Mouse (Mus musculus) adrenal gland, adult 2 months (tissue): Measurements from ENCODE around the gene Timp4. TPM values are rescaled to one million over a fixed set of nuclear protein-coding genes. Genes with fewer than 3 reads are reported as not detected.

Source experiments
- polyA plus RNA-seq: library from polyadenylated mRNA; depleted of rRNA; stranded (reverse); fragments of >200 nt; gene quantifications from 2 replicates; pipeline ENCODE4 v1.2.3, GENCODE M21; 2012; rRNA removed
- total RNA-seq, 2 experiments: library from RNA; stranded (reverse); gene quantifications; 2 replicates each; pipeline ENCODE4 v1.2.3; 2021

Gene Timp4
- total and polyA plus RNA-seq, 3 experiments: 4.4 to 23.6 (median 7.1) TPM

Other genes with a start within 250 kb of the Timp4 start
- 10 to 100 TPM; 14.2 to 15.0 TPM for gene Tamm41, start 214.3 kb downstream of the Timp4 start, total RNA-seq
- gene Tamm41, start 214.3 kb downstream of the Timp4 start, polyA plus RNA-seq: 28.8 and 32.0 TPM in 2 replicates
- 10 to 100 TPM; 14.0 to 26.4 TPM for gene Syn2, start 117.3 kb downstream of the Timp4 start, total RNA-seq
- 17.9 and 38.7 TPM in 2 replicates for gene Syn2, start 117.3 kb downstream of the Timp4 start, polyA plus RNA-seq
- not detected for gene Gm17482, start 24.9 kb downstream of the Timp4 start, total RNA-seq
- gene Gm17482, start 24.9 kb downstream of the Timp4 start, polyA plus RNA-seq: not detected in 2 replicates
- 10 to 100 TPM; 77.8 to 86.1 TPM for gene Pparg, start 108.7 kb upstream of the Timp4 start, total RNA-seq
- 16.3 and 24.0 TPM in 2 replicates for gene Pparg, start 108.7 kb upstream of the Timp4 start, polyA plus RNA-seq